Mouse (Mus musculus): ENCODE results near the gene Chst5. TPM values are rescaled to one million over a fixed set of nuclear protein-coding genes. Genes with fewer than 3 reads are reported as not detected.

Chst5 gene
- total and polyA plus RNA-seq, 3 experiments, result not detected

- no peaks in the 10 kb centered on the region for H3K79me2 ChIP-seq (ENCODE audit: control insufficient read depth, insufficient read depth, low read length, poor library complexity)
- no peak overlapping the region for H3K4me3 ChIP-seq (ENCODE audit: control insufficient read depth in 1 of 2, insufficient read depth in 1 of 2, low read depth in 2 of 2, low read length in 2 of 2)
- no peaks in the 10 kb centered on the region; a peak in 2 of 4 replicates for H3K36me3 ChIP-seq (ENCODE audit: control insufficient read depth in 1 of 2, insufficient read depth in 2 of 2, low read length in 2 of 2)
- H3K4me1 ChIP-seq (ENCODE audit: control insufficient read depth in 1 of 2, insufficient read depth in 2 of 2, low read length in 2 of 2), result peaks cover 0 to 5% of the 10 kb centered on the region in 2 experiments; a peak in 1 of 4 replicates
- no peak for DNase-seq (ENCODE audit: low read depth, low spot score)
- no peak overlapping the region for H3K27ac ChIP-seq (ENCODE audit: control insufficient read depth, low read depth, low read length)
- TF ChIP-seq RCOR1 (IDR thresholded peaks at IDR 0.05; ENCODE audit: low read depth, low read length) (no peak), ZMIZ1 (IDR thresholded peaks at IDR 0.05; ENCODE audit: low read depth, low read length) (no peak), MXI1 (IDR thresholded peaks at IDR 0.05; ENCODE audit: low read depth, low read length) (no peak), HCFC1 (IDR thresholded peaks at IDR 0.05; ENCODE audit: low read depth, low read length) (no peak), MAZ (IDR thresholded peaks at IDR 0.05; ENCODE audit: low read depth, low read length) (no peak), CHD1 (IDR thresholded peaks at IDR 0.05; ENCODE audit: low read depth, low read length) (no peak), TBP (IDR thresholded peaks at IDR 0.05; ENCODE audit: low read depth, low read length) (no peak), NELFE (IDR thresholded peaks at IDR 0.05; ENCODE audit: low read depth, low read length) (no peak), MYC (IDR thresholded peaks at IDR 0.05; ENCODE audit: low read depth, low read length) (no peak), GATA1 (IDR thresholded peaks at IDR 0.05; ENCODE audit: low read depth, low read length) (no peak)
- no peak overlapping the region for H3K9ac ChIP-seq (ENCODE audit: control insufficient read depth, low read depth, low read length, poor library complexity, severe bottlenecking)
- no peaks in the 10 kb centered on the region for H3K27me3 ChIP-seq (ENCODE audit: control insufficient read depth in 1 of 2, insufficient read depth in 2 of 2, low read length in 2 of 2)
- H3K9me3 ChIP-seq (replicated peaks; ENCODE audit: insufficient read depth, low read length), result no peaks in the 10 kb centered on the region
These were observed 32.5 kb downstream of the Chst5 start for GRCm38 (mm10) chr8:111877711-111878110.

GRCm38 (mm10) chr8:111876355-111876948, 33.8 kb downstream of the Chst5 start, which contains the start of gene Tmem170:
TSS of gene Tmem170 (minus strand) at chr8:111876750.
- Histone ChIP-seq H3K4me3 (ENCODE audit: control insufficient read depth in 1 of 2, insufficient read depth in 1 of 2, low read depth in 2 of 2, low read length in 2 of 2) (peak within 1 kb of the TSS; percentile 84 to 97), H3K27me3 (ENCODE audit: control insufficient read depth in 1 of 2, insufficient read depth in 2 of 2, low read length in 2 of 2) (no peaks in the 10 kb centered on the region), H3K27ac (ENCODE audit: control insufficient read depth, low read depth, low read length) (peak within 1 kb of the TSS; percentile 46), H3K9ac (ENCODE audit: control insufficient read depth, low read depth, low read length, poor library complexity, severe bottlenecking) (peak within 1 kb of the TSS; percentile 82), H3K36me3 (ENCODE audit: control insufficient read depth in 1 of 2, insufficient read depth in 2 of 2, low read length in 2 of 2) (peaks cover 0 to 4% of the 10 kb centered on the region in 2 experiments; a peak in 2 of 4 replicates), H3K79me2 (ENCODE audit: control insufficient read depth, insufficient read depth, low read length, poor library complexity) (no peaks in the 10 kb centered on the region), H3K9me3 (replicated peaks; ENCODE audit: insufficient read depth, low read length) (no peaks in the 10 kb centered on the region), H3K4me1 (ENCODE audit: control insufficient read depth in 1 of 2, insufficient read depth in 2 of 2, low read length in 2 of 2) (peaks cover 0 to 11% of the 10 kb centered on the region in 2 experiments; a peak in 3 of 4 replicates)
- TF ChIP-seq MYB (IDR thresholded peaks at IDR 0.05; ENCODE audit: low read depth, low read length) (peak; percentile 61; the same call in 1 of the 2 replicates), ZC3H11A (IDR thresholded peaks at IDR 0.05; ENCODE audit: low read depth, low read length) (no peak; the same call in 1 of the 2 replicates), ZMIZ1 (IDR thresholded peaks at IDR 0.05; ENCODE audit: low read depth, low read length) (peak; percentile 63; the same call in 1 of the 2 replicates), MXI1 (IDR thresholded peaks at IDR 0.05; ENCODE audit: low read depth, low read length) (0 out of 2 replicates have a peak, but pooled peaks have one; percentile 17), RAD21 (IDR thresholded peaks at IDR 0.05; ENCODE audit: low read depth, low read length) (peak; percentile 56), MYC (IDR thresholded peaks at IDR 0.05; ENCODE audit: low read depth, low read length) (0 out of 2 replicates have a peak, but pooled peaks have one; percentile 22), TCF12 (IDR thresholded peaks at IDR 0.05; ENCODE audit: low read depth, low read length) (peak; percentile 44), CHD1 (IDR thresholded peaks at IDR 0.05; ENCODE audit: low read depth, low read length) (no peak), MAX (IDR thresholded peaks at IDR 0.05; ENCODE audit: low read length) (0 out of 2 replicates have a peak, but pooled peaks have one; percentile 32), TBP (IDR thresholded peaks at IDR 0.05; ENCODE audit: low read depth, low read length) (peak; percentile 70), RCOR1 (IDR thresholded peaks at IDR 0.05; ENCODE audit: low read depth, low read length) (no peak), CTCF (IDR thresholded peaks at IDR 0.05 in 2 of 3, conservative IDR thresholded peaks at IDR 0.05 in 1 of 3; ENCODE audit: control insufficient read depth in 1 of 3, insufficient read depth in 1 of 3, low read depth in 2 of 3, low read length in 3 of 3, poor library complexity in 1 of 3, severe bottlenecking in 1 of 3) (peak; percentile 82 to 98 (median 83)), BHLHE40 (IDR thresholded peaks at IDR 0.05; ENCODE audit: borderline replicate concordance, low read depth, low read length) (no peak), ETS1 (IDR thresholded peaks at IDR 0.05; ENCODE audit: low read depth, low read length) (peak; percentile 47; the same call in 1 of the 2 replicates), POLR2A (IDR thresholded peaks at IDR 0.05; ENCODE audit: control insufficient read depth in 1 of 2, insufficient read depth in 1 of 2, low read depth in 1 of 2, low read length in 2 of 2, poor library complexity in 1 of 2) (peak; percentile 71 to 83), SIN3A (IDR thresholded peaks at IDR 0.05; ENCODE audit: low read length) (no peak; the same call in 1 of the 2 replicates), SMC3 (IDR thresholded peaks at IDR 0.05; ENCODE audit: low read depth, low read length) (peak; percentile 45), NELFE (IDR thresholded peaks at IDR 0.05; ENCODE audit: low read depth, low read length) (peak; percentile 80), NRF1 (IDR thresholded peaks at IDR 0.05; ENCODE audit: insufficient read depth, low read depth, low read length, poor library complexity, severe bottlenecking) (peak; percentile 90), USF1 (IDR thresholded peaks at IDR 0.05; ENCODE audit: low read depth, low read length) (0 out of 2 replicates have a peak, but pooled peaks have one; percentile 17), ZNF384 (IDR thresholded peaks at IDR 0.05; ENCODE audit: low read depth, low read length) (peak; percentile 45), POLR2AphosphoS2 (IDR thresholded peaks at IDR 0.05; ENCODE audit: low read length) (peak; percentile 56; the same call in 1 of the 2 replicates), UBTF (IDR thresholded peaks at IDR 0.05; ENCODE audit: borderline replicate concordance, insufficient read depth, low read depth, low read length) (no peak), MAZ (IDR thresholded peaks at IDR 0.05; ENCODE audit: low read depth, low read length) (peak; percentile 65; the same call in 1 of the 2 replicates), EP300 (IDR thresholded peaks at IDR 0.05; ENCODE audit: low read depth in 1 of 2, low read length in 2 of 2) (0 out of 4 replicates have a peak, but pooled peaks of 1 of the 2 experiments have one; percentile 36), HCFC1 (IDR thresholded peaks at IDR 0.05; ENCODE audit: low read depth, low read length) (peak; percentile 67)
- peak; percentile 98 for DNase-seq (ENCODE audit: low read depth, low spot score)
